Mouse (Mus musculus) thymus, adult 2 months (tissue): ENCODE results near the gene Cited4. TPM values are rescaled to one million over a fixed set of nuclear protein-coding genes. Genes with fewer than 3 reads are reported as not detected.
A peak's percentile ranks its signal among the peaks of the same experiment; 100 is the strongest.

Source experiments
- DNase-seq: peaks from one replicate; pipeline ENCODE4 v3.0.0; 2021
- H3K27ac ChIP-seq: fragments of 200-500 bp; 2 replicates; pipeline ENCODE4 v1.5.1; 2012; ENCODE audit warnings: low read length, control low read depth; ENCODE audit not compliant: control insufficient read depth, insufficient read depth
- H3K27me3 ChIP-seq: fragments of 200-500 bp; 2 replicates; pipeline ENCODE4 v1.6.1; 2012; ENCODE audit warnings: mild to moderate bottlenecking, low read length, moderate library complexity, mixed read lengths; ENCODE audit not compliant: control insufficient read depth, insufficient read depth
- H3K36me3 ChIP-seq: fragments of 200-500 bp; 2 replicates; pipeline ENCODE4 v1.6.1; 2012; ENCODE audit warnings: mild to moderate bottlenecking, low read length, moderate library complexity; ENCODE audit not compliant: control insufficient read depth, insufficient read depth
- H3K4me1 ChIP-seq: fragments of 200-500 bp; replicated peaks from 2 replicates; pipeline ENCODE4 v1.6.1; 2012; ENCODE audit warnings: low read length; ENCODE audit not compliant: control insufficient read depth, insufficient read depth
- H3K4me3 ChIP-seq: fragments of 200-500 bp; 2 replicates; pipeline ENCODE4 v1.5.1; 2012; ENCODE audit warnings: mild to moderate bottlenecking, low read length, control low read depth, moderate library complexity; ENCODE audit not compliant: control insufficient read depth, insufficient read depth
- CTCF ChIP-seq: fragments of 200-500 bp; IDR thresholded peaks from 2 replicates; pipeline ENCODE4 v1.5.1; 2012; ENCODE audit warnings: mild to moderate bottlenecking, control low read depth, low read length, moderate library complexity, borderline replicate concordance; ENCODE audit not compliant: control insufficient read depth, poor library complexity, insufficient read depth; ENCODE audit errors: extremely low read depth
- POLR2A ChIP-seq: fragments of 200-500 bp; IDR thresholded peaks from 2 replicates; pipeline ENCODE4 v1.6.1; 2012; ENCODE audit warnings: mild to moderate bottlenecking, low read length, control low read depth, moderate library complexity; ENCODE audit not compliant: control insufficient read depth, poor library complexity, insufficient read depth; ENCODE audit errors: extremely low read depth
- WGBS: fragments of 180-500 bp; shearing (Covaris S2); methylation state at CpG from one replicate; pipeline ENCODE4 v1.1.7; 2018; 5-methylcytosine and 5-hydroxymethylcytosine counted together
- polyA plus RNA-seq: library from polyadenylated mRNA; depleted of rRNA; stranded (reverse); fragments of >200 nt; gene quantifications from 2 replicates; pipeline ENCODE4 v1.2.3, GENCODE M21; 2012

Cited4 gene
- polyA plus RNA-seq, 1 experiment = 9.2 TPM

DNA sequence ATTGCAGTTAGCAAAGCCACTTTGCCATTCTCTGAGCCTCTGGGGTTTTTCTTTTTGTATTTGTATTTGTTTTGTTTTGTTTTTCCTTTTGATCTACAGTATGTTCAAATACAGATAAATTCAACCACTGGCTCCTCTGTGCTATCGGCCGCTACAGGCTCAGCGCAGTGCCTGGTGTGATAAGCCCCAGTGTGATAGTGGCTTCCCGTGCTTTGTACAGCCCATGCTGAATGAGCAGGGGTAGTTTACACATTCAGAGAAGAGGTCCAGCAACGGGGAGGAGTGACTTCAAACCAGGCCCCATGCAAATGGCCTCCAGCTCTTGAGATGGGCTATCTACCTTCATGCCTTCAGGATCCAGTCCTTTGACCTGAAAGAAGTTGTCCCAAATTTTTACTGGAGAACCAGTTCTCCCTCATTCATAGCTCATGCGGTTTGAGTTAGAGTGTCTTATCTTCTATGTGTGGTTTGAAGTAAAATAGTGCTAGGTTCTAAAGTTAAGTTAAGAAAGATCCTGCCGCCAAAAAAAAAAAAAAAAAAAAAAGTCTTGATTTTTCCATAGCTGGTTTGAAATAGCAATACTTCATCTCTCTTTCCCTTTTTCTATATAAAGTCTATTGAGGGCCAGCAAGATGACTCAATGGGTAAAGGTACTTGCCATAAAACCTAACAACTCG, 8.5 kb downstream of the Cited4 start:
- Histone ChIP-seq H3K4me3 (no peak overlapping the region), H3K4me1 (no peaks in the 10 kb centered on the region), H3K27ac (no peak overlapping the region), H3K27me3 (no peaks in the 10 kb centered on the region), H3K36me3 (no peaks in the 10 kb centered on the region)
- WGBS = 93% methylated on average over 8 of the region's 8 CpGs
- no peak for DNase-seq
- no peak for TF ChIP-seq POLR2A
- no peak for TF ChIP-seq CTCF

DNA sequence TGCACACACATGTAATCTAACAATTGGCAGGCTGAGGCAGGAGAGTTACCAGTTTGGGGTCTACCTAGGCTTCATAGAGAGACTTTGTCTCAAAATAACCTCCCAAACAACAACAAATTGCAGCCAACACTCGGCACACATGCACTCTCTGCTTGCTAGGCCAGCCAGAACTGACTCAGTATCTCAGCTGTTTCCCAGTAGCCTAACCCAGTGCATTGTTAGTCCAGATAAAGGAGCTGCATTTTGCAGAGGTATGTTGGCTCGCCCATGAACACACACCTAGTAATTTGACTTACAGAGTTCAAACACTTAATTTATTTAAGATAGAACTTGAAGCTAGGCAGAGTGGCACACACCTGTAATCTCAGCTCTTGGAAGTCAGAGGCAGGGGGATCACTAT, 9.3 kb downstream of the Cited4 start:
- no peak for DNase-seq
- TF ChIP-seq POLR2A = no peak
- no peak for TF ChIP-seq CTCF
- 85% methylated on average over 2 of the region's 2 CpGs for WGBS
- H3K36me3 ChIP-seq = no peaks in the 10 kb centered on the region
- no peak overlapping the region for H3K4me3 ChIP-seq
- no peak overlapping the region for H3K27ac ChIP-seq
- no peaks in the 10 kb centered on the region for H3K27me3 ChIP-seq
- no peaks in the 10 kb centered on the region for H3K4me1 ChIP-seq

GRCm38 (mm10) chr4:120680953-120681352, 14.6 kb downstream of the Cited4 start:
- Histone ChIP-seq H3K27ac (no peak overlapping the region), H3K36me3 (no peaks in the 10 kb centered on the region), H3K27me3 (no peaks in the 10 kb centered on the region), H3K4me3 (no peak overlapping the region), H3K4me1 (no peaks in the 10 kb centered on the region)
- TF ChIP-seq CTCF (peak; percentile 29; the same call in 1 of the 2 replicates), POLR2A (no peak)
- 55% methylated on average over 7 of the region's 7 CpGs for WGBS
- DNase-seq = peak; percentile 46

- Histone ChIP-seq H3K27ac (no peak overlapping the region), H3K27me3 (no peaks in the 10 kb centered on the region), H3K4me1 (no peaks in the 10 kb centered on the region), H3K4me3 (no peak overlapping the region), H3K36me3 (no peaks in the 10 kb centered on the region)
- no peak for TF ChIP-seq POLR2A
- TF ChIP-seq CTCF = peak; percentile 70; the same call in 1 of the 2 replicates
- DNase-seq = peak; percentile 66
- WGBS = 54% methylated on average over 10 of the region's 10 CpGs
These were observed 15.8 kb downstream of the Cited4 start for GRCm38 (mm10) chr4:120682168-120682567.

GRCm38 (mm10) chr4:120683278-120683997, 17.1 kb downstream of the Cited4 start:
- H3K36me3 ChIP-seq = no peaks in the 10 kb centered on the region
- H3K27me3 ChIP-seq = no peaks in the 10 kb centered on the region
- 67% methylated on average over 9 of the region's 9 CpGs for WGBS
- H3K4me3 ChIP-seq = no peak overlapping the region
- DNase-seq = no peak
- H3K4me1 ChIP-seq = no peaks in the 10 kb centered on the region
- no peak for TF ChIP-seq POLR2A
- TF ChIP-seq CTCF = no peak
- H3K27ac ChIP-seq = no peak overlapping the region

- no peak for DNase-seq
- H3K36me3 ChIP-seq = no peaks in the 10 kb centered on the region
- H3K27ac ChIP-seq = no peak overlapping the region
- WGBS = 79% methylated on average over 6 of the region's 6 CpGs
- no peak for TF ChIP-seq CTCF
- no peak for TF ChIP-seq POLR2A
- no peaks in the 10 kb centered on the region for H3K27me3 ChIP-seq
- H3K4me3 ChIP-seq = no peak overlapping the region
- no peaks in the 10 kb centered on the region for H3K4me1 ChIP-seq
These were observed 20.9 kb downstream of the Cited4 start for GRCm38 (mm10) chr4:120687282-120687681.

GRCm38 (mm10) chr4:120689317-120689716, 22.9 kb downstream of the Cited4 start:
- 90% methylated on average over 6 of the region's 6 CpGs for WGBS
- H3K27ac ChIP-seq = no peak overlapping the region
- H3K4me1 ChIP-seq = no peaks in the 10 kb centered on the region
- no peaks in the 10 kb centered on the region for H3K27me3 ChIP-seq
- H3K4me3 ChIP-seq = no peak overlapping the region
- TF ChIP-seq CTCF = no peak
- TF ChIP-seq POLR2A = no peak
- H3K36me3 ChIP-seq = no peaks in the 10 kb centered on the region
- DNase-seq = no peak
